Mouse (Mus musculus) layer of hippocampus, adult 9-10 months (tissue): Measurements from ENCODE around the gene Arl14.

Source experiments
- DNase-seq: peaks from one replicate; pipeline ENCODE4 v3.0.0; 2022; ENCODE audit warnings: low spot score

Arl14 gene

GRCm38 (mm10) chr3:69221806-69222501 lies at the start of gene Arl14:
Gene Arl14, plus strand, starts transcription at chr3:69222419.
- no peak for DNase-seq

GRCm38 (mm10) chr3:69175229-69175628 lies 47.0 kb upstream of the Arl14 start:
- no peak for DNase-seq

DNA sequence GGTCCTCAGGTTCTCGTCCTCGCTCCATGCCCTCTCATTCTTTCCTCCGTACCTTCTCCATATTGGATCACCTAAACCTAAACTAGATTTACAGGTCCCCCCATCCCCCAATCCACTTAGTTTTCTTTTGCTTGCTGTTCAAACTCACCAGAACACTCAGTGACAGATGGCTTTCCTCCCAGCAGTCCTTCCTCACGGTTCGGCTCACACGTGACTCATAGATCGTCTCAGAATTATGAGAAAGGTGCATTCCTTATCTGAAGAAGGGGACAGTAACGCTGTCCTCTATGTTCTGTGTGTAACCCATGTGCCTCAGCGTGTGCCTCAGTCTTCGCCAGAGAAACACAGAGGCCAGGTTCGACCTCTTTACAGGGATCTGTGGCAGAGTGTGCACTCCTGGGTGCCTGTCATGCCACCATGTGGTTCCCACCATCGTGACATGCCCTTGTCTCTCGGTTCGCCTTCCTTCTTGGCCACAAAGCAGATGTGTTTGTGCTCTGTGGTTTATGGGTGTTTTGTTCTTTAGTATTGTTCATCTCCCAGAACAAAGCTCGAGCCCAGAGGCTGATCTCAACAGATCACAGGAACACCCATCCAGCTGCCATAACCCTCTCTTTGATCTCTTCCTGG lies 44.9 kb upstream of the Arl14 start:
- no peak for DNase-seq

DNA sequence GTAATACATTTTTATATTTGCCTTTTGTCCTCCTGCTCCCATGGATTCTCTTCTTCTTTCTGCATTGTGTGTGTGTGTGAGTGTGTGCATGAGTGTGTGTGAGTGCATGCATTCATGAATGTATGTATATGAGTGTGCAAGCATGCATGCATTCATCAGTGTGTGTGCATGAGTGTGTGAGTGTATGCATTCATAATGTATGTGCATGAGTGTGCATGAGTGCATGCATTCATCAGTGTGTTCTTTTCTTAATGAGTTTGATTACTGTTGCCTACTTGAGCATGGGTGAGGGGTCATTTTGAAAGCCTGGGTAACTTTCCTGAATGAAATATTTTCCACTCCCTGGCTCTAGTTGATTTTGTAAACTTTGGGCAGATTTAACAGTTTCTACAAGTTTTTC lies 44.3 kb upstream of the Arl14 start:
- no peak for DNase-seq

DNA sequence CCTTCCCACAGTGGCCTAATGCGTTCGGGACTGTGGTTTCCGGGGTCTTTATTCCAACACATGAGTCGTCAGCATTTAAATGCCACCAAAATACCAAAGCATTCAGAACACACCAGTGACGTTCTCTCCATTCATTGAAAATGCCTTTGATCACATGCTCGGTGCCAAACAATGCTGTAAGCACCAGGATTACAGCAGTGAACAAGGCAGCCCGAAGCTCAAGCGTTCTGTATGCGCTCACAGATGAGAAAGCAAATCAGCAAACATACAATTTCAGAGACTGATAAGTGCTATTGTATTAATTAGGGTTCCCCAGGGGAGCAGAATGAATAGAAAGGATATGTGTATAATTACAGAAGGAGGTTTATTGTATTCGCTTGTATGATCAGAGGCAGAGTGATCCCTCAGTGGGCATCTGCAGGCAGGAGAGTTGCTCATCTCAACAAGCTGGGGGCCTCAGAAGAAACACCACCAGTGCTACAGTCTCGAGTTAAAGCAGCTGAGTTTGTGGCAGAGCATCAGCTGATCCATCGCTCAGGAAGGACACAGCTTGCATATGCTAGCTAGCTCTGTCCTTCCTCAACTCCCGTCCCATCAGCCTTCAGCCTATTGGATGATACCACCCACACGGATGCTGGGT lies 43.7 kb upstream of the Arl14 start:
- no peak for DNase-seq

DNA sequence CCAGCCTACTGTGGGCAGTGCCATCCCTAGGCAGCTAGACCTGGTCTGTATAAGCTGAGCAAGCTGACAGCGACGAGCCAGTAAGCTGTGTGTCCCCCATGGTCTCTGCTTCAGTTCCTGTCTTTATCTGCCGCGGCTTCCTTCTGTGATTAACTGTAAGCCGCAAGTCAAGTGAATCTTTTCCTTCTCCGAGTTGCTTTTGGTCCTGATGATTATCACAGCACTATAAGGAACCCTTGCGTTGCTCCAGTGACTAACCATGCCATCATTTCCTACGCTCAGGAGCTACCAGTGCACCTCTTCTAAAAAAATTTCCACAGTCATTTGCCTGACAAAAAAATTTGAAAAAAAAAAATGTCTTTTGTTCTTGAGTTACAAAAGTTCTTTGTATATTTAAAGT lies 40.7 kb upstream of the Arl14 start:
- no peak for DNase-seq

- DNase-seq: no peak
Observed at GRCm38 (mm10) chr3:69182225-69182624, 40.0 kb upstream of the Arl14 start.

DNA sequence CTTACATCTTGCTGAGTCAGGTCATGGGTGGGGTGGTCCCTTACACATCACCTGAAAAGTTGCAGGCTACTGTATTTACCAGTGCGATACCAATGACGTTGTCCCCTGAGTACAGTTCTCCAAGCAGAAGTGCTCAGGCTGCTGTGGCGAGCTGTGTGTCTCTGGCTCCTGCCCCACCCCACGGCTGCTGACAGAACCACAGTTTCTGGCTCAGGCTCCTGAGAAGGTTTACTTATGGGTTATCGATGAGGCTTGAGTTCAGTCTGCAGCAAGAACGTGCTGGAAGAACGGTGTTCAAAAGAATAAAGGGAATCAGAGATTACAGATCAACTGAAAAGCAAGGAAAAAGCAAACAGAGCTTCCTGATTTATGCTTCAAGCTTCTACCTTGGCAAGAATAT lies 37.0 kb upstream of the Arl14 start:
- DNase-seq: no peak

DNA sequence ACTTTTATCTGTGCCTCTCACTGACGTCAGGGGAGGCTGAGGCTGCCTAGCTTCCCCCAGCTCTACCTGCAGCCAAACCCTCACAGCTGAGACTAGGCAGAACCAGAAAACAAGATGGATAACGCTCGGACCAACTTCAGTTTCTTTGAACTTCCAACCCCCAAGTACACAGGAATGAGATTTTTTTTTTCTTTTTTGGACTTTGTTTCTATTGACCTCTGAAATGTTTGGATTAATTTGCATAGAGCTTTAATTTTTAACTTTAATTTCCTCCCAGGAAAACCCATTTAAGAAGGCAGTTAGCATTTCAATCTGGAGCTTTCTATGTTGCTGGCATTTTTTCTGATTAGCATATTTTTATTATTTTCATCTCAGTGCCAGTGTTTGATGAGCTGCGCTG lies 36.2 kb upstream of the Arl14 start:
- no peak for DNase-seq

GRCm38 (mm10) chr3:69186643-69187042 lies 35.6 kb upstream of the Arl14 start:
- no peak for DNase-seq

- no peak for DNase-seq
Observed at GRCm38 (mm10) chr3:69192995-69193394, 29.2 kb upstream of the Arl14 start.

DNA sequence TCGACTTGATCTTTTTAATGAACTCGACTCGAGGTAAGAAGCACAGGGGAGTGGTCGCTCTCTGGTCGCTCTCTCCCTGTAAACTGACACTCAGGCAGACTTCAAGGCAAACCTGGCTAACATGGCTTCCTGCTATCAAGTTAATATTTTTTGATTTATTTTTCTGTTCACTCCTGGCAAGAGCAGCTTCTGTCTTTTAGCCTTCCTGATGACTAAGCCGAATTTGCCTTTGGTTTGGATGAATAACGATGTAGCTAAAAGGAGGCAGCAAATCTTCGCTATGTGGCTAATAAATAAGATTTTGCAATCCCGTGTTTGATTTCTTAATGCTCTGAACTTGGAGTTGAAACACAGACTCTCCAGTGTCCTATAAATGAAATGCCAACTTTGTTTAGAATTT lies 27.7 kb upstream of the Arl14 start:
- no peak for DNase-seq

DNA sequence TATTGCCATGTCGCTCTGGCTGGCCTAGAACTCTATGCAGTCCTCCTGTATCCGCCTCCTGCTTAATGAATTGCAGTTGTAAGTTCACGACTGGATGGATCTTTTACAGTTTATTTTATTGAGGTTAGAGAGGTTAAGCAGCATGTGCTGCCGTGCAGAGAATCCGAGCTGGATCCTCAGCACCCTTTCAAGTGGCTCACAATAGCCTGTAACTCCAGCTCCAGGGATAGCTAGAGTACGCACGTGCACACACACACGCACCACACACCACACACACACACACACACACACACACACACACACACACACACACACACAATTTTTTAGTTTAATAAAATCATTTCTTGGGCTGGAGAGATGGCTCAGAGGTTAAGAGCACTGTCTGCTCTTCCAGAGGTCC lies 27.0 kb upstream of the Arl14 start:
- no peak for DNase-seq

DNA sequence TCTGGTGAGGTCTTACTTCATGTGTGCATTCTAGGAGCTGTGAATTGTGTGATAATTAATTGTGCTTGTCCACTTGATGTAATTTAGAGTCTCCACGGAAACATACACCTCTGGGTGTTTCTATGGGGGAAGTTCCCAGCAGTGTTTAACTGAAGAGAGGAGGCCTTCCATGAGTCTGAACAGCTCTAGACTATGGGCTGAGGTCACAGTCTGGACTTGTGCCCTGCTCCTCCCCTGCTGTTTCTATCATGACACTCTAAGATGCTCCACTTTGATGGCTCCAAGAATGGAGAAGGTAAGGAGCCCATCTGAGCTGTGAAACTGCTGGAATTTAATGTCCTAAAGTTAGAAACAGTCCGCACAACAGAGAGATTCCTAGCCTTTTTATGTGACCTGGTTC lies 24.1 kb upstream of the Arl14 start:
- DNase-seq: no peak

GRCm38 (mm10) chr3:69200251-69200650 lies 22.0 kb upstream of the Arl14 start:
- no peak for DNase-seq

DNA sequence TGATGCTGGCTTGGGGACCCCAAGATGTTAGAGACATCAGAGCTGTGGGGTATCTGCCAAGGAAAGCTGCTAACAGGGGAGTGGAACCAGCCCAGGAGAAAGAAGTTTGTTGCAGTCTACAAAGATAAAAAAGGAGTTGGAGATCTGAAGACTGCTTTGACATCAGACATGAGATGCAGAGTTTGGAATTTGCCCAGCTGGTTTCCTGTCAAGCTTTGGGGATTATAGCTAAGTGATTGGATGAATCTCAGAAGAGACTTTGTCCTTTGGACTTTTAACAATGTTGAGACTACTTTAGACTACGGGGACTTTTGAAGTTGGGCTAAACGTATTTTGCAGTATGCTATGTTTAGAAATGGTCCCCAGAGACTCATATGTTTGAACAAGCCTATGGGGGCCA lies 21.0 kb upstream of the Arl14 start:
- no peak for DNase-seq

DNA sequence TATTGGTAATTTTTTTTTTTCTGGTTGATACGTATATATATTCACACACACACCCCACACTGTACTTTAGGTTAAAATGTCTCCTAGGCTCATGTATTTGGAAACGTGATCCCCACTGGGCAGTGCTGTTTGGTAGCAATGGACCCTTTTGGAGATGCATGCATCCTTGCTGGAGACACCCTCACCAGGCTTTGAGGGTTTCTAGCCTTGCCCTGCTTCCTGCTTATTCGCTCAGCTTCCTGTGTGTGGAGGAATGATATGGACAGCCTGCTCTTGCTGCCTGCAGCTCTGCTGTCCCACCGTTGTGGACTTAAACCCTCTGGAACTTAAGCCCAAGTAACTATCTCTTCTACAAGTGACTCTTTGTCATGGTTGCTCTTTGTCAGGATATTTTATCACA lies 19.3 kb upstream of the Arl14 start:
- DNase-seq: no peak

GRCm38 (mm10) chr3:69205266-69206054 lies 16.8 kb upstream of the Arl14 start:
- DNase-seq: no peak

GRCm38 (mm10) chr3:69206193-69206893 lies 15.9 kb upstream of the Arl14 start:
- DNase-seq: no peak

- no peak for DNase-seq
Observed at GRCm38 (mm10) chr3:69208441-69209309, 13.5 kb upstream of the Arl14 start.

DNA sequence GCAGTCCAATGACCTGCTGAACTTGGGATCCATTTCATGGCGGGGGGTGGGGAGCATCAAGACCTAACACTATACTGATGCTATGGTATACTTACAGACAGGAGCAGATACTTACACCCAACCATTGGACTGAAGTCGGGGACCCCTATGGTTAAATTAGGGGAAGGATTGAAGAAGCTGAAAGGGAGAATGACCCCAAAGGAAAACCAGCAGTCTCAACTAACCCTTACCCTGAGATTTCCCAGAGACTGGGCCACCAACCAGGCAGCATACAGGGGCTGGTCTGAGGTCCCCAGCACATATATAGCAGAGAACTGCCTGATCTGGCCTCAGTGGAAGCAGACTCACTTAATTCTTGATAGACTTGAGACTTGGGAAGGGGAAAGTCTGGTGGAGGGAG lies 10.0 kb upstream of the Arl14 start:
- DNase-seq: no peak
